Mouse (Mus musculus) NIH3T3 (cell line): ENCODE measurements around the gene Pik3r4.

ENCODE experiments used
- DNase-seq: peaks from one replicate; pipeline ENCODE4 v3.0.0-alpha.2; 2012; ENCODE audit warnings: low read depth

Gene Pik3r4

DNA sequence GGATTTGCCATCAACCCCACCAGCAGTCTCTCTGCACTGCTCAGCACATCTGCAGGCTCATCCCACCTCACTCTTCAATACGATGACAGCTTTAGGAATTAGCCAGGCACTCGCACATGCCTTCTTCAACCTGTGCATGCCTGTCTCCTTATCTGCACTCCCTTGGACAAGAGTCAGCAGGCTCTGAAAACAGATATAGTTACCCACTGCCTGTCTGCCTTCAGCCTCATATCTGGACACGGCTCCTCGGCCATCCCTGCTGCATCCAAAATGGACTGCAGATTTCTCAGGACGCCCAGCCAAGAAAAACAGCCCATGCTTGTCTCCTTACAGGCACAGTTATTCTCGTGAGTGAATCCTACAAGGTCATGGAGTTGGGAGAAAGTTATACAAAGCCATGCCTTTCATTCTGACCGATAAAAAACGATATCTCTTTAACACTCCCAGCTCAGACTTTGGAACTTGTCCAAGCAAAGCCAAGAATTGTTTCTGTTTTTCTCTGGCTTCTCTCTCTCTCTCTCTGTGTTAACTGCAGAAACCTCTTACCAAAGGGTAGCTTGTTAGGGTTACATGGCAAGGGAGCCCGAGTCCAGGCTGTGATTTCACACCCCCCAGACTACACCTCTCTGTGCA is 55.1 kb downstream of the Pik3r4 start:
- peak; percentile 73 for DNase-seq

DNA sequence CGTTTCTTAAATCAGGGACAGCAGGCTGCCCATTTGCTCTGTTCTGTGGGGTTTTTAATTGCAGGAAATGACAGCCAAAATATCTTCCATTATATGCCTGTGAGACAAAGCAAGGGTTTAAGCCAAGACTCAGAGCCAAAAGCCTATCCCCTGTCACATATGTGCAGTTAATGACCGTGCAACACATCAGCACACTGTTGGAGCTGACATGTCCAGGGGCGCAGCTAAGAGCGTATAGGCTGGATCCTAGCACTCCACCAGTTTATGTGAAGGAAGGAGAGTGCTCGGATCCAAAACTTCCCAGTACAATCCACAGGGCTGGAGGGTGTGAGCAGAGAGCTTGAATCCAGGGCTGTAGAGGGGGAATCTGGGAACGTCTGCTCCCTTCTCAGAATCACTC is 57.9 kb downstream of the Pik3r4 start:
- no peak for DNase-seq

DNA sequence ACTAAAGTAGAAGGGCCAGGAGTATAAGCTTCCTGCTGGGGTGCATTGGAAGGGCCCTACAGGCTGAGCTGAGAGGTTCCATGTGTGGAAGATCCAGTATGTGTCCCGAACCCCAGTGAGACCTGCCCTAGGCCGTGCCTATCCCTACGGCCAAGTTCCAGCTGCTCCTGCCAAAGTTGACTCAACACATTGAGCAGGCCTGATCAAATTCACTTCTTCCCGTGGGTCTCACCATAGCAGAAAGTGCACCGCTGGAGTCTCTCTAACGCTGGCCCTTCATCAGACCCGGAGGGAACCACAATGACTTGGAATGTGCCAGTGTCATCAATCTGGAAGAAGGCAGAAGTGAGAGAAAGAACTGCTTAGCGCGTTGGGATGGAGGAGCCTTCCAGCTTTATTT is 59.2 kb downstream of the Pik3r4 start:
- DNase-seq, result peak; percentile 79

DNA sequence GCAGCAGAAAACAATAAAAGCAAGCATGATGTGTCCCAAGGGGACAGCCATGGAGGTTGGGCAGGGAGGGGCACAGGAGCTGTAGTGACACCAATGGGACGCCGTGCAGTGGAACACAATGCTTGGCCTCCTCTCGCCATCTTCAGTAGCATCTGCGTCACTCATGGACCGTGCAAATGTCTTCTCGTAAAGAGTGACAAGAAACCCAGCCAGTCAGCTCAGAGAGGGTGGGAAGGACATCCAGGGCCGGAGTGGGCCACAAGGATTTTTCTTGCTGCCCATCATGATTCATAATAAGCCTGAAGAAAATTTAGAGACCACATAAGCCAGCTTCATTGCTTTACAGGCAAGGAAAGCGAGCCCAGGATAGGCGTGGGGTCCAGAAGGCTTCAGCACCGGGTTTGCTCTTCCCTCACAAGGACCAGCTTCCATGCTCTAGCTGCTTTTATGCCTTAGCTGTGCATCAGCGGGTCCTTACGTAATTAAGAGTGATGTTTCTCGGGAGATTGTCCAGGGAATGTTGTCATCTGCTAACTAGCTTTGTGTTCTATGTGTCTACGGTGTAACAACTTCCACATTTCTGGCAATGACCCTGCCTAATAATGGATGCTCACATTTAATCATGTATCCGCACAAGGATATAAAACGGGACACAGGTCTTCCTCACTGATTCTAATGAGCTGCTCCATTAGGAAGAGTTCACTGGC is 61.6 kb downstream of the Pik3r4 start:
- peak; percentile 73 for DNase-seq

DNA sequence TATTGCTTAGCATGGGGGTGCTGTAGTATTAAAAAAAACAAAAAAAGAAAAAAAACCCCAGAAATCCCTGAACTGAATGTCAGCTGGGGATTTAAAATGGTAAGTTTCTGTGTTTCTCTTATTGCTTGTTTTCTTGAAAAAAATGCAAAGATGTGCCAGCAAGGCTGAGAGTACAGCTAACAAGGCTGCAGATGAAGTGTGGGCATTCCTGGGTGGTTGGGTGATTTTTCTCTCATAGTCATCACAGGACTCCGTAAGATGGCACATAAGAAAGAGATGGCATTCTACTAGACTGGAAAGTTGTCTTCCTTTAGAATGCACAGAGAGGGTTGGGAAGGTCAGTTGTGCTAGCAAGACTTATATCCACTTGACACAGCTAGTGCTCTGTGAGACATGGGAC is 62.2 kb downstream of the Pik3r4 start:
- no peak for DNase-seq

DNA sequence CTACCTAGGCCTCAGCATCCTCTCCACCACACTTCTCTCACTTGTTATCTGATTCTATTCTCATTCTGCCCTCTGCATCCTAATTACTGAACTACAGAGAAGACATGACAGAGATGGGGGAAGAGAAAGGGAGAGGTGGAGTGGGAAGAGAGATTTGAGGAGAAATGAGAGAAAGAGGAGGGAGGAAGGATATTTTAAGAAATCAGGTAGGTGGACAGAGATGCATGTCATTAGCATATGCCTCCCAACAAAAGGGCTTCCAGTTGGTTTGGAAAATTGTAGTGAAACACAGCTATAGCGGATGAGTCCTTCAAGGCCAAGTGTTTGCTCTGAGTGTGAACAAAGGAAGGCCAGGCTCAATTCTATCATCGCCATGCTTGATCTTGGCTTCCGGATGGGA is 69.3 kb downstream of the Pik3r4 start:
- DNase-seq, result no peak

DNA sequence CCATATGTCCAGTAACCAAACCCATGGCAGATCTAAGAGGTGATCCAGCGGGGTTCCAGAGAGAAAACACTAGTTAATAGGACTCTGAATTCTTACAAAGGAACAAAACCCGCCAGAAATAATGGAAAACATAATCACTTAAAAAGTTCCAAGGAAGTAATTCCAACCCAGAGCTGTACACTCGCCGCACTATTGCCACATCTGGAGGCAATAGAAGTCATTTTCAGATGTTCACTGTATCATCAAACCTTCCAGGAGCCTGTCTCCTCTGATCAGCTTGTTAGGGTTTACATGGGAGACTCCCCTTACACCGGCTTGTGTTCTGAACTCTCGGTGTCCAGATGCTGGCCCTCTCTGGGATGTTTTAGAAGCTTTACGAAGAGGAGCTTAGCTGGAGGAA is 76.6 kb downstream of the Pik3r4 start:
- no peak for DNase-seq

DNA sequence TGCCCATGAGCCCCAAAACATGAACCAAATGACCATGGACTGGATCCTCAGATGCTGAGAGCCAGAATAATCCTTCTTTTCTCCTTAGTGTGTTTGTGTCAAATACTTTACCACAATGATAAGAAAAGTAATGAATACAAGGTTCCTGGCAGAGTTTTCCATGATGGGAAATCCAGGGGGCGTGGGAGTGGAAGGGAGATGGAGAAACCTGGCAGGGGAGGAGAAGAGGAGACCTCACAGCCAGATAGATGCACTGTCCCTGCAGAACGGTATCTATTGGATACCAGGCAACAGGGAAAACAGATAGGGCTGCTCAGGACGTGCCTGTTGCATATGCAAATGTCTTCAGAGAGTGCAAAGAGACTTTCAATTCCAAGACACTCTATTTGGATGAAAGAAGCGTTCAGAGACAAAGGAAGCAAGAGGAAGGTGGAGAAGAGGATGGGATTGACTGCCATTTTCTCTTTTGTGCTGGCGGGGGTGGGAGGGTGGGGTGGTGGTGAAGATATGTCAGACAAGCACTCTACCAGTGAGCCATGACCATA is 77.1 kb downstream of the Pik3r4 start:
- DNase-seq, result no peak

DNA sequence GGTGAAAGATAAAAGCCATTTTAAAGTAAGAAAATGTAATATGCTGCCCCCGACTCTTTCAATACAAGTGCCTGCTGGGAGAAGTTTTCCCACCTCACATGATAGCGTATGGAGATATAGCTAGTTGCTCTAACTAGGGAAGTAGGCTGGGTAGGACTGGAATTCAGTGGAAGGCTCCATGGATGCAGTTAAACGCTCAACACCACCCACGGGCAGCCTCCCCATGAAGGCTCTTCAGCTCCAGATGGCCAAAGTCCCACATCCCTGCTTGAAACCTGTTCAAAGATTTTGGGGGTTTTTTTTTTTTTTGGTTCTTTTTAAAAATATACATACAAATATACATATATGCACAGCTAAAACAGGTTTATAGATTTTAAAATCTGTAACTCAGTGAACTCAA is 77.7 kb downstream of the Pik3r4 start:
- DNase-seq, result no peak

DNA sequence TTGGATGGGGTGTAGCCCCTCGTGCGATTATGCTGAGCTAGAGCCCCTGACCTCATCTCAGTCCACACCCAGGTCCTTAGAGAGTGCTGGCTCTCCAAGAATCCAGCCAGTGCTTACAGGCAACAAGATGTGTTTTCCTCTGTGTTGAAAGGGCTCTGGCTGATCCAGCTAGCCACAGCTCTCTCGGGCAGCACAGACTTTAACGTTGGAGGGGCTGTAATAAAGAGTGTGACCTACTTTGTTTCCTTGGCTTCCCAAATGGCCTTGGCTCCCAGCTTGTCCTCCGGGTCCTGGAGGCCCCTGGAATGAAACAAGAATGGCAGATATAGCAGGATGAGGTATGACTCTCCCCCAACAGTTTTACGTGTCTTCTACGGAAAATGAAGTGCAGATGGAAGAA is 89.2 kb downstream of the Pik3r4 start:
- DNase-seq, result no peak

DNA sequence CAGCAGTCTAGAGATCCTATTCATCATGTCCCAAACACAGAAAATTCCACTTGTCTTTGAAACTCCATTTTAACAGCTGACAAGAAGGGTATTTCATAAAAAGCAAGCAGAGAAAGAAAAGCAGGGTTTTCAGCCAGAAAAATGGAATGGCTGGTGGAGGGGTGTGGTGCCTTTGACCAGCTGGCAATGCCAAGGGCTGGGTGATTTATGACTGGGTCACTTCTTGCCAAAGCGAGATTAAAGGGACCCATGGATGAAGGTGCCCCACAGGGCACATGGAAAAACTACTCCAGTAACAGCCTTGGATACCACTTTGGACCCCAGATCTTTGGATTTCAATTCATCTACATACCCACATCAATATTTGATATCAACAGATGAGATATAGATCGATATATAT is 91.9 kb downstream of the Pik3r4 start:
- no peak for DNase-seq

DNA sequence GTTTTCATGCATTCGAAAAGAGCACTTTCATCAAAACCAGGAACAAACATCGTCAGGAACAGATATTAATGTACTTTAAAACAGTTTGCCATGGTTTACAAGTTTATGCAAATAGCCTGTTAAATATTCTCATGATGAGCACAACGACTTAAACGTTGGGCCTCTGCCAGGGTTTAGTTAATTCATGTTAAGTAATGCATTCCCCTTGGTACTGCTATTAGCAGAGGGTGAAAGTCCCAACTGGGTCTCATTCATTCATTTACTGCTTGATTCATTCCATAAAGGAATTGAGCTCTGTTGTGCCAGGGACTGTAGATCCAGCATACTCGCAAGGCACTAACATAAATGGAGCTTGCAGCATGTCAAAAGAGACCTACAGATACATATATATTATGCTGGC is 92.4 kb downstream of the Pik3r4 start:
- DNase-seq, result no peak
